Mouse (Mus musculus) kidney, postnatal 0 days (tissue): ENCODE measurements around the gene Gm28230. TPM values are rescaled to one million over a fixed set of nuclear protein-coding genes. Genes with fewer than 3 reads are reported as not detected.

Experiments used
- ATAC-seq: fragments of 200-750 bp; cut with Nextera tagmentation; replicated peaks from 2 replicates; pipeline ENCODE4 v1.8.0; 2017; ENCODE audit warnings: low read depth, moderate number of reproducible peaks, moderate TSS enrichment, moderate library complexity; ENCODE audit not compliant: low FRiP score
- DNase-seq: peaks from one replicate; pipeline ENCODE4 v3.0.0-alpha.2; 2016; ENCODE audit warnings: low spot score
- H3K27ac ChIP-seq: fragments of 300-500 bp; sonication (generic); 2 replicates; pipeline ENCODE4 v1.5.1; 2014; ENCODE audit warnings: mild to moderate bottlenecking
- H3K27me3 ChIP-seq: fragments of 300-500 bp; sonication (generic); 2 replicates; pipeline ENCODE4 v1.6.1; 2014; ENCODE audit warnings: low read length, mixed read lengths; ENCODE audit not compliant: insufficient read depth
- H3K36me3 ChIP-seq: fragments of 300-500 bp; sonication (generic); 2 replicates; pipeline ENCODE4 v1.6.1; 2014; ENCODE audit warnings: low read length, mixed read lengths; ENCODE audit not compliant: insufficient read depth
- H3K4me1 ChIP-seq: fragments of 300-500 bp; sonication (generic); replicated peaks from 2 replicates; pipeline ENCODE4 v1.6.1; 2014; ENCODE audit warnings: antibody characterized with exemption, low read length, mixed read lengths; ENCODE audit not compliant: insufficient read depth
- H3K4me2 ChIP-seq: fragments of 300-500 bp; sonication (generic); 2 replicates; pipeline ENCODE4 v1.6.1; 2014; ENCODE audit warnings: mild to moderate bottlenecking, low read length, moderate library complexity, mixed read lengths
- H3K4me3 ChIP-seq: fragments of 300-500 bp; sonication (generic); replicated peaks from 2 replicates; pipeline ENCODE4 v1.5.1; 2014; ENCODE audit warnings: low read depth, low read length
- H3K9ac ChIP-seq: fragments of 300-500 bp; sonication (generic); 2 replicates; pipeline ENCODE4 v1.6.1; 2014; ENCODE audit warnings: low read depth, low read length
- H3K9me3 ChIP-seq: fragments of 300-500 bp; sonication (generic); replicated peaks from 2 replicates; pipeline ENCODE4 v1.6.1; 2016; ENCODE audit warnings: low read length, inconsistent platforms, mixed read lengths
- CTCF ChIP-seq: IDR thresholded peaks from 2 replicates; pipeline ENCODE4 v1.5.1; 2016; ENCODE audit warnings: antibody characterized with exemption, low read depth, mild to moderate bottlenecking, moderate library complexity
- WGBS: fragments of 180-500 bp; shearing (Covaris S2); extraction: QIAGEN DNeasy Blood & Tissue Kit; methylation state at CpG from one replicate; pipeline ENCODE4 v1.1.7; 2014; 5-methylcytosine and 5-hydroxymethylcytosine counted together
- polyA plus RNA-seq: library from polyadenylated mRNA; unstranded; fragments of >200 nt; fragmentation: Nextera tagmentation; extraction: Ambion mirVana; gene quantifications from 2 replicates; pipeline ENCODE4 v1.2.1, GENCODE M21; 2015

Gm28230 gene
- polyA plus RNA-seq, 1 experiment from 2014 or later, result 1.3 TPM

- DNase-seq (no peak), ATAC-seq (no peak)
- WGBS, result 2% methylated on average over 27 of the region's 27 CpGs
- Histone ChIP-seq H3K4me2 (peak overlapping the region; percentile 90), H3K36me3 (0 out of 2 replicates have a peak, but pooled peaks cover 5% of the 10 kb centered on the region), H3K9ac (peak overlapping the region; percentile 86), H3K27me3 (no peaks in the 10 kb centered on the region), H3K4me3 (peak overlapping the region; percentile 82), H3K9me3 (no peaks in the 10 kb centered on the region), H3K4me1 (0 out of 2 replicates have a peak, but pooled peaks cover 1% of the 10 kb centered on the region), H3K27ac (peak overlapping the region; percentile 94)
- TF ChIP-seq CTCF, result no peak
These were observed 39.4 kb upstream of the Gm28230 start for GRCm38 (mm10) chr2:74686988-74687697.

GRCm38 (mm10) chr2:74687698-74688555 is 38.6 kb upstream of the Gm28230 start:
- 5% methylated on average over 31 of the region's 31 CpGs for WGBS
- peak overlapping the region; percentile 94 for H3K27ac ChIP-seq
- H3K36me3 ChIP-seq, result 0 out of 2 replicates have a peak, but pooled peaks cover 9% of the 10 kb centered on the region
- peak overlapping the region; percentile 90 for H3K4me2 ChIP-seq
- TF ChIP-seq CTCF, result no peak
- H3K9me3 ChIP-seq, result no peaks in the 10 kb centered on the region
- H3K9ac ChIP-seq, result peak overlapping the region; percentile 86
- peaks cover 5% of the 10 kb centered on the region; the same call in 1 of the 2 replicates for H3K4me1 ChIP-seq
- peak overlapping the region; percentile 82 for H3K4me3 ChIP-seq
- H3K27me3 ChIP-seq, result no peaks in the 10 kb centered on the region
- ATAC-seq (no peak), DNase-seq (no peak)

- no peak for TF ChIP-seq CTCF
- DNase-seq, result no peak
- Histone ChIP-seq H3K9ac (peak overlapping the region; percentile 86), H3K27ac (peak overlapping the region; percentile 94), H3K4me1 (peaks cover 5% of the 10 kb centered on the region; the same call in 1 of the 2 replicates), H3K4me3 (peak overlapping the region; percentile 82), H3K27me3 (no peaks in the 10 kb centered on the region), H3K9me3 (no peaks in the 10 kb centered on the region), H3K36me3 (0 out of 2 replicates have a peak, but pooled peaks cover 10% of the 10 kb centered on the region), H3K4me2 (peak overlapping the region; percentile 90)
- 12% methylated on average over 12 of the region's 12 CpGs for WGBS
- ATAC-seq, result no peak
These were observed 37.5 kb upstream of the Gm28230 start for GRCm38 (mm10) chr2:74688795-74689573.

GRCm38 (mm10) chr2:74689574-74690337 is 36.8 kb upstream of the Gm28230 start:
- Histone ChIP-seq H3K4me1 (peaks cover 5% of the 10 kb centered on the region; the same call in 1 of the 2 replicates), H3K4me3 (peak overlapping the region; percentile 82), H3K27ac (peak overlapping the region; percentile 94), H3K9me3 (no peaks in the 10 kb centered on the region), H3K9ac (peak overlapping the region; percentile 86), H3K4me2 (peak overlapping the region; percentile 90), H3K36me3 (0 out of 2 replicates have a peak, but pooled peaks cover 10% of the 10 kb centered on the region), H3K27me3 (no peaks in the 10 kb centered on the region)
- DNase-seq (no peak), ATAC-seq (no peak)
- WGBS, result 4% methylated on average over 24 of the region's 24 CpGs
- TF ChIP-seq CTCF, result no peak

- WGBS, result 12% methylated on average over 8 of the region's 8 CpGs
- Histone ChIP-seq H3K36me3 (0 out of 2 replicates have a peak, but pooled peaks cover 10% of the 10 kb centered on the region), H3K9me3 (no peaks in the 10 kb centered on the region), H3K4me3 (peak overlapping the region; percentile 82), H3K4me1 (peaks cover 6% of the 10 kb centered on the region), H3K9ac (peak overlapping the region; percentile 100), H3K4me2 (peak overlapping the region; percentile 90), H3K27ac (peak overlapping the region; percentile 94), H3K27me3 (no peaks in the 10 kb centered on the region)
- TF ChIP-seq CTCF, result no peak
- ATAC-seq (no peak), DNase-seq (no peak)
These were observed 36.2 kb upstream of the Gm28230 start for GRCm38 (mm10) chr2:74690338-74690716.
